Mouse (Mus musculus) lung, embryonic 14.5 days (tissue): ENCODE measurements at regions not wholly inside any gene's neighbourhood (a gene's known extent, or its start where the extent isn't known, plus 50 kb on each side); places are given as distances from the start of the nearest gene placed in this dataset.

Experiments
- ATAC-seq: fragments of 200-750 bp; cut with Nextera tagmentation; 2 replicates; pipeline ENCODE4 v1.8.0; 2017; ENCODE audit warnings: mild to moderate bottlenecking, moderate TSS enrichment, moderate library complexity; ENCODE audit not compliant: insufficient read depth
- DNase-seq: peaks from one replicate; pipeline ENCODE4 v3.0.0-alpha.2; 2015
- H3K27ac ChIP-seq: fragments of 300-500 bp; sonication (generic); 2 replicates; pipeline ENCODE4 v1.5.1; 2014; ENCODE audit warnings: low read depth, mild to moderate bottlenecking, moderate library complexity
- H3K27me3 ChIP-seq: fragments of 300-500 bp; sonication (generic); 2 replicates; pipeline ENCODE4 v1.6.1; 2014; ENCODE audit warnings: low read length, control low read depth; ENCODE audit not compliant: insufficient read depth
- H3K36me3 ChIP-seq: fragments of 300-500 bp; sonication (generic); 2 replicates; pipeline ENCODE4 v1.6.1; 2014; ENCODE audit warnings: control low read depth; ENCODE audit not compliant: insufficient read depth
- H3K4me1 ChIP-seq: fragments of 300-500 bp; sonication (generic); 2 replicates; pipeline ENCODE4 v1.6.1; 2014; ENCODE audit warnings: antibody characterized with exemption, control low read depth; ENCODE audit not compliant: insufficient read depth
- H3K4me2 ChIP-seq: fragments of 300-500 bp; sonication (generic); 2 replicates; pipeline ENCODE4 v1.6.1; 2014; ENCODE audit warnings: mild to moderate bottlenecking
- H3K4me3 ChIP-seq: fragments of 300-500 bp; sonication (generic); 2 replicates; pipeline ENCODE4 v1.5.1; 2014; ENCODE audit warnings: low read depth, low read length
- H3K9ac ChIP-seq: fragments of 300-500 bp; sonication (generic); 2 replicates; pipeline ENCODE4 v1.6.1; 2014
- H3K9me3 ChIP-seq: fragments of 300-500 bp; sonication (generic); 2 replicates; pipeline ENCODE4 v1.6.1; 2016; ENCODE audit warnings: low read depth, low read length, control low read depth
- CTCF ChIP-seq: IDR thresholded peaks from 2 replicates; pipeline ENCODE4 v1.5.1; 2016; ENCODE audit warnings: antibody characterized with exemption, low read depth
- WGBS: fragments of 180-500 bp; shearing (Covaris S2); extraction: QIAGEN DNeasy Blood & Tissue Kit; methylation state at CpG from one replicate; pipeline ENCODE4 v1.1.7; 2014; 5-methylcytosine and 5-hydroxymethylcytosine counted together

- H3K27ac ChIP-seq = no peak overlapping the region
- no peak for DNase-seq
- H3K4me1 ChIP-seq = no peaks in the 10 kb centered on the region
- no peak overlapping the region for H3K9ac ChIP-seq
- H3K4me3 ChIP-seq = no peak overlapping the region
- ATAC-seq = no peak
- TF ChIP-seq CTCF = no peak
- H3K9me3 ChIP-seq = no peaks in the 10 kb centered on the region
- H3K36me3 ChIP-seq = no peaks in the 10 kb centered on the region
- WGBS = 85% methylated on average over 10 of the region's 10 CpGs
- H3K4me2 ChIP-seq = no peak overlapping the region
- H3K27me3 ChIP-seq = no peaks in the 10 kb centered on the region
Measured at GRCm38 (mm10) chr2:50524838-50525615, 228.4 kb upstream of the Mmadhc start.

GRCm38 (mm10) chr2:50520169-50520568, 223.6 kb upstream of the Mmadhc start:
- no peak overlapping the region for H3K27ac ChIP-seq

GRCm38 (mm10) chr2:50519129-50519504, 222.5 kb upstream of the Mmadhc start:
- 54% methylated on average over 1 of the region's 1 CpGs for WGBS
- DNase-seq = no peak
- no peak for TF ChIP-seq CTCF

More at GRCm38 (mm10) chr2:50520169-50520568, 223.6 kb upstream of the Mmadhc start:
- no peaks in the 10 kb centered on the region for H3K4me1 ChIP-seq
- no peak overlapping the region for H3K4me3 ChIP-seq
- DNase-seq (no peak), ATAC-seq (no peak)
- WGBS = 15% methylated on average over 8 of the region's 8 CpGs
- H3K9me3 ChIP-seq = no peaks in the 10 kb centered on the region
- TF ChIP-seq CTCF = no peak
- H3K36me3 ChIP-seq = no peaks in the 10 kb centered on the region
- H3K4me2 ChIP-seq = no peak overlapping the region
- H3K9ac ChIP-seq = no peak overlapping the region
- no peaks in the 10 kb centered on the region for H3K27me3 ChIP-seq

GRCm38 (mm10) chr2:50518371-50519128, 221.9 kb upstream of the Mmadhc start:
- Histone ChIP-seq H3K27ac (no peak overlapping the region), H3K9me3 (no peaks in the 10 kb centered on the region), H3K4me1 (no peaks in the 10 kb centered on the region), H3K9ac (no peak overlapping the region), H3K27me3 (no peaks in the 10 kb centered on the region), H3K4me2 (no peak overlapping the region), H3K36me3 (no peaks in the 10 kb centered on the region), H3K4me3 (no peak overlapping the region)
- peak; percentile 66 for DNase-seq
- no peak for ATAC-seq
- WGBS = 23% methylated on average over 10 of the region's 10 CpGs
- TF ChIP-seq CTCF = peak; percentile 43

More at GRCm38 (mm10) chr2:50519129-50519504, 222.5 kb upstream of the Mmadhc start:
- Histone ChIP-seq H3K27me3 (no peaks in the 10 kb centered on the region), H3K4me3 (no peak overlapping the region), H3K4me2 (no peak overlapping the region), H3K9ac (no peak overlapping the region), H3K4me1 (no peaks in the 10 kb centered on the region), H3K36me3 (no peaks in the 10 kb centered on the region), H3K27ac (no peak overlapping the region), H3K9me3 (no peaks in the 10 kb centered on the region)
- ATAC-seq = no peak

- Histone ChIP-seq H3K9me3 (no peaks in the 10 kb centered on the region), H3K27me3 (no peaks in the 10 kb centered on the region), H3K4me3 (no peak overlapping the region), H3K27ac (no peak overlapping the region), H3K9ac (no peak overlapping the region), H3K36me3 (no peaks in the 10 kb centered on the region), H3K4me2 (no peak overlapping the region), H3K4me1 (no peaks in the 10 kb centered on the region)
- ATAC-seq (no peak), DNase-seq (no peak)
- TF ChIP-seq CTCF = no peak
- 90% methylated on average over 4 of the region's 4 CpGs for WGBS
Measured at GRCm38 (mm10) chr2:50513276-50513675, 216.7 kb upstream of the Mmadhc start.

GRCm38 (mm10) chr2:50498713-50499112, 202.1 kb upstream of the Mmadhc start:
- no peak for TF ChIP-seq CTCF
- no peak overlapping the region for H3K9ac ChIP-seq
- no peaks in the 10 kb centered on the region for H3K36me3 ChIP-seq
- H3K4me3 ChIP-seq = no peak overlapping the region
- no peak overlapping the region for H3K27ac ChIP-seq
- ATAC-seq = no peak
- no peaks in the 10 kb centered on the region for H3K27me3 ChIP-seq
- 78% methylated on average over 8 of the region's 8 CpGs for WGBS
- no peak overlapping the region for H3K4me2 ChIP-seq
- no peaks in the 10 kb centered on the region for H3K4me1 ChIP-seq
- H3K9me3 ChIP-seq = no peaks in the 10 kb centered on the region
- no peak for DNase-seq

GRCm38 (mm10) chr2:50496057-50496433, 199.4 kb upstream of the Mmadhc start:
- Histone ChIP-seq H3K4me1 (no peaks in the 10 kb centered on the region), H3K9ac (no peak overlapping the region), H3K27me3 (no peaks in the 10 kb centered on the region), H3K36me3 (no peaks in the 10 kb centered on the region), H3K4me3 (no peak overlapping the region), H3K4me2 (no peak overlapping the region), H3K27ac (peak overlapping the region; percentile 24; the same call in 1 of the 2 replicates), H3K9me3 (no peaks in the 10 kb centered on the region)
- TF ChIP-seq CTCF = no peak
- DNase-seq (no peak), ATAC-seq (no peak)
- WGBS = 58% methylated on average over 3 of the region's 3 CpGs
